Mouse (Mus musculus): ENCODE results near the gene Gm3371.
"Not testable (repeated sequence)": the region's sequence is repeated elsewhere in the genome, so short reads cannot be mapped to it uniquely, and the experiment has no call there.

Gene Gm3371

GRCm38 (mm10) chr14:44410588-44410987, at the start of gene Gm3371:
Gene Gm3371, minus strand, starts transcription at chr14:44410688.
- DNase-seq (ENCODE audit: extremely low read depth, insufficient read length, low spot score): not testable (repeated sequence)

GRCm38 (mm10) chr14:44433335-44433734, 22.8 kb upstream of the Gm3371 start, which contains the start of gene Gm8232:
Gene Gm8232, plus strand, starts transcription at chr14:44433635.
- DNase-seq (ENCODE audit: extremely low read depth, insufficient read length, low spot score): not testable (repeated sequence)

GRCm38 (mm10) chr14:44384233-44384632, 26.3 kb downstream of the Gm3371 start:
- not testable (repeated sequence) for DNase-seq (ENCODE audit: extremely low read depth, insufficient read length, low spot score)

GRCm38 (mm10) chr14:44365057-44365456, 45.4 kb downstream of the Gm3371 start, which contains the start of gene Gm8229:
Gene Gm8229, plus strand, starts transcription at chr14:44365357.
- not testable (repeated sequence) for DNase-seq (ENCODE audit: extremely low read depth, insufficient read length, low spot score)

- not testable (repeated sequence) for DNase-seq (ENCODE audit: extremely low read depth, insufficient read length, low spot score)
These were observed 48.2 kb downstream of the Gm3371 start for GRCm38 (mm10) chr14:44362301-44362700.

GRCm38 (mm10) chr14:44361416-44361815, 49.1 kb downstream of the Gm3371 start:
- not testable (repeated sequence) for DNase-seq (ENCODE audit: extremely low read depth, insufficient read length, low spot score)
